Mouse (Mus musculus) c-Kit-negative CD71-positive TER-119-positive erythroid progenitor cells, embryonic 14.5 days (primary cell): ENCODE measurements around the gene Olfr1458.

ENCODE experiments used
- DNase-seq: peaks from one replicate; pipeline ENCODE4 v3.0.0-alpha.2; 2013; ENCODE audit warnings: low read depth, low spot score

The Olfr1458 gene

GRCm38 (mm10) chr19:13106675-13107074, at the start of gene Olfr1458:
TSS of gene Olfr1458 (minus strand) at chr19:13106775.
- DNase-seq = no peak

GRCm38 (mm10) chr19:13149449-13149848, 42.9 kb upstream of the Olfr1458 start, which contains the start of gene Olfr1459:
TSS of gene Olfr1459 (minus strand) at chr19:13149549.
- DNase-seq = no peak

- no peak for DNase-seq
Measured at GRCm38 (mm10) chr19:13097791-13098190, 8.8 kb downstream of the Olfr1458 start, which contains the start of gene Olfr1457. TSS of gene Olfr1457 (minus strand) at chr19:13097891.

- no peak for DNase-seq
Measured at GRCm38 (mm10) chr19:13093908-13094307, 12.7 kb downstream of the Olfr1458 start.

GRCm38 (mm10) chr19:13060310-13060709, 46.3 kb downstream of the Olfr1458 start, which contains the start of gene Olfr1454:
TSS of gene Olfr1454 (plus strand) at chr19:13060610.
- no peak for DNase-seq
